Mouse (Mus musculus) intestine, embryonic 15.5 days (tissue): ENCODE measurements at regions not wholly inside any gene's neighbourhood (a gene's known extent, or its start where the extent isn't known, plus 50 kb on each side); places are given as distances from the start of the nearest gene placed in this dataset.
A peak's percentile ranks its signal among the peaks of the same experiment; 100 is the strongest.

ENCODE experiments used
- ATAC-seq: fragments of 200-750 bp; cut with Nextera tagmentation; 2 replicates; pipeline ENCODE4 v1.8.0; 2017; ENCODE audit warnings: moderate TSS enrichment, moderate library complexity
- H3K27ac ChIP-seq: fragments of 300-500 bp; sonication (generic); 2 replicates; pipeline ENCODE4 v1.5.1; 2015; ENCODE audit warnings: mild to moderate bottlenecking, inconsistent platforms
- H3K27me3 ChIP-seq: fragments of 300-500 bp; sonication (generic); replicated peaks from 2 replicates; pipeline ENCODE4 v1.6.1; 2015; ENCODE audit warnings: inconsistent platforms
- H3K36me3 ChIP-seq: fragments of 300-500 bp; sonication (generic); 2 replicates; pipeline ENCODE4 v1.6.1; 2015; ENCODE audit warnings: inconsistent platforms
- H3K4me1 ChIP-seq: fragments of 300-500 bp; sonication (generic); replicated peaks from 2 replicates; pipeline ENCODE4 v1.6.1; 2015; ENCODE audit warnings: inconsistent platforms
- H3K4me2 ChIP-seq: fragments of 300-500 bp; sonication (generic); replicated peaks from 2 replicates; pipeline ENCODE4 v1.6.1; 2015; ENCODE audit warnings: mild to moderate bottlenecking, inconsistent platforms
- H3K4me3 ChIP-seq: fragments of 300-500 bp; sonication (generic); replicated peaks from 2 replicates; pipeline ENCODE4 v1.5.1; 2015; ENCODE audit warnings: inconsistent platforms
- H3K9ac ChIP-seq: fragments of 300-500 bp; sonication (generic); 2 replicates; pipeline ENCODE4 v1.6.1; 2015; ENCODE audit warnings: inconsistent platforms
- H3K9me3 ChIP-seq: fragments of 300-500 bp; sonication (generic); 2 replicates; pipeline ENCODE4 v1.6.1; 2016; ENCODE audit warnings: inconsistent platforms
- WGBS: fragments of 180-500 bp; shearing (Covaris S2); methylation state at CpG from one replicate; pipeline ENCODE4 v1.1.7; 2015; 5-methylcytosine and 5-hydroxymethylcytosine counted together

- H3K4me2 ChIP-seq, result no peak overlapping the region
- ATAC-seq, result no peak
- H3K4me1 ChIP-seq, result no peaks in the 10 kb centered on the region
- no peaks in the 10 kb centered on the region for H3K9me3 ChIP-seq
- H3K4me3 ChIP-seq, result no peak overlapping the region
- H3K27me3 ChIP-seq, result no peaks in the 10 kb centered on the region
- H3K36me3 ChIP-seq, result no peaks in the 10 kb centered on the region
- no peak overlapping the region for H3K27ac ChIP-seq
- WGBS, result 72% methylated on average over 2 of the region's 2 CpGs
- H3K9ac ChIP-seq, result no peak overlapping the region
Observed at GRCm38 (mm10) chr4:48909161-48909560, 149.9 kb upstream of the Plppr1 start.

- no peaks in the 10 kb centered on the region for H3K4me1 ChIP-seq
- no peak overlapping the region for H3K27ac ChIP-seq
- H3K4me2 ChIP-seq, result no peak overlapping the region
- WGBS, result 70% methylated on average over 4 of the region's 4 CpGs
- H3K36me3 ChIP-seq, result no peaks in the 10 kb centered on the region
- H3K9me3 ChIP-seq, result no peaks in the 10 kb centered on the region
- no peaks in the 10 kb centered on the region for H3K27me3 ChIP-seq
- no peak overlapping the region for H3K9ac ChIP-seq
- H3K4me3 ChIP-seq, result no peak overlapping the region
- no peak for ATAC-seq
Observed at GRCm38 (mm10) chr4:48913301-48913700, 145.8 kb upstream of the Plppr1 start.

GRCm38 (mm10) chr4:48924576-48925459 is 134.3 kb upstream of the Plppr1 start:
- Histone ChIP-seq H3K4me2 (no peak overlapping the region), H3K27ac (no peak overlapping the region), H3K9me3 (no peaks in the 10 kb centered on the region), H3K36me3 (no peaks in the 10 kb centered on the region), H3K27me3 (no peaks in the 10 kb centered on the region), H3K4me1 (no peaks in the 10 kb centered on the region), H3K4me3 (no peak overlapping the region), H3K9ac (no peak overlapping the region)
- no peak for ATAC-seq
- WGBS, result 85% methylated on average over 4 of the region's 4 CpGs

GRCm38 (mm10) chr4:48938420-48938819 is 120.7 kb upstream of the Plppr1 start:
- Histone ChIP-seq H3K27ac (no peak overlapping the region), H3K4me2 (no peak overlapping the region), H3K9me3 (no peaks in the 10 kb centered on the region), H3K4me3 (no peak overlapping the region), H3K4me1 (no peaks in the 10 kb centered on the region), H3K27me3 (no peaks in the 10 kb centered on the region), H3K36me3 (no peaks in the 10 kb centered on the region), H3K9ac (no peak overlapping the region)
- peak; percentile 91 for ATAC-seq
- 56% methylated on average over 1 of the region's 1 CpGs for WGBS

- H3K27ac ChIP-seq, result no peak overlapping the region
- no peaks in the 10 kb centered on the region for H3K9me3 ChIP-seq
- H3K36me3 ChIP-seq, result no peaks in the 10 kb centered on the region
- no peaks in the 10 kb centered on the region for H3K27me3 ChIP-seq
- WGBS, result 86% methylated on average over 6 of the region's 6 CpGs
- no peaks in the 10 kb centered on the region for H3K4me1 ChIP-seq
- no peak overlapping the region for H3K9ac ChIP-seq
- H3K4me3 ChIP-seq, result no peak overlapping the region
- H3K4me2 ChIP-seq, result no peak overlapping the region
- no peak for ATAC-seq
Observed at GRCm38 (mm10) chr4:48938892-48939291, 120.2 kb upstream of the Plppr1 start.

GRCm38 (mm10) chr4:48945266-48945818 is 113.7 kb upstream of the Plppr1 start:
- Histone ChIP-seq H3K4me2 (no peak overlapping the region), H3K27ac (no peak overlapping the region), H3K9ac (no peak overlapping the region), H3K9me3 (no peaks in the 10 kb centered on the region), H3K4me3 (no peak overlapping the region), H3K4me1 (no peaks in the 10 kb centered on the region), H3K36me3 (no peaks in the 10 kb centered on the region), H3K27me3 (no peaks in the 10 kb centered on the region)
- no peak for ATAC-seq
- 80% methylated on average over 2 of the region's 2 CpGs for WGBS

- Histone ChIP-seq H3K27ac (no peak overlapping the region), H3K4me2 (no peak overlapping the region), H3K4me1 (no peaks in the 10 kb centered on the region), H3K27me3 (no peaks in the 10 kb centered on the region), H3K36me3 (no peaks in the 10 kb centered on the region), H3K9me3 (no peaks in the 10 kb centered on the region), H3K4me3 (no peak overlapping the region), H3K9ac (no peak overlapping the region)
- no peak for ATAC-seq
- 73% methylated on average over 1 of the region's 1 CpGs for WGBS
Observed at GRCm38 (mm10) chr4:48952965-48953364, 106.1 kb upstream of the Plppr1 start.

- no peak overlapping the region for H3K9ac ChIP-seq
- WGBS, result 92% methylated on average over 4 of the region's 4 CpGs
- no peak overlapping the region for H3K4me3 ChIP-seq
- no peak overlapping the region for H3K27ac ChIP-seq
- no peaks in the 10 kb centered on the region for H3K4me1 ChIP-seq
- no peaks in the 10 kb centered on the region for H3K27me3 ChIP-seq
- ATAC-seq, result no peak
- no peaks in the 10 kb centered on the region for H3K9me3 ChIP-seq
- no peak overlapping the region for H3K4me2 ChIP-seq
- H3K36me3 ChIP-seq, result no peaks in the 10 kb centered on the region
Observed at GRCm38 (mm10) chr4:48975810-48976209, 83.3 kb upstream of the Plppr1 start.

GRCm38 (mm10) chr4:48992021-48992420 is 67.1 kb upstream of the Plppr1 start:
- no peaks in the 10 kb centered on the region for H3K36me3 ChIP-seq
- H3K4me3 ChIP-seq, result no peak overlapping the region
- no peaks in the 10 kb centered on the region for H3K27me3 ChIP-seq
- no peak overlapping the region for H3K9ac ChIP-seq
- H3K4me1 ChIP-seq, result no peaks in the 10 kb centered on the region
- no peak overlapping the region for H3K27ac ChIP-seq
- H3K9me3 ChIP-seq, result no peaks in the 10 kb centered on the region
- 85% methylated on average over 3 of the region's 3 CpGs for whole genome bisulfite sequencing
- H3K4me2 ChIP-seq, result no peak overlapping the region
- ATAC-seq, result no peak
